Mouse (Mus musculus) cortical plate, adult 2 months (tissue): ENCODE measurements around the gene Shank2.

Experiments used
- CTCF ChIP-seq: fragments of 200-500 bp; IDR thresholded peaks from 2 replicates; pipeline ENCODE4 v1.5.1; 2011; ENCODE audit warnings: mild to moderate bottlenecking, control low read depth, low read length; ENCODE audit not compliant: insufficient read depth; ENCODE audit errors: extremely low read depth
- POLR2A ChIP-seq: fragments of 200-500 bp; IDR thresholded peaks from 2 replicates; pipeline ENCODE4 v1.6.1; 2011; ENCODE audit warnings: mild to moderate bottlenecking, low read length, control low read depth; ENCODE audit not compliant: insufficient read depth; ENCODE audit errors: extremely low read depth

- TF ChIP-seq CTCF (no peak), POLR2A (no peak)
Observed at GRCm38 (mm10) chr7:144198491-144198890, 196.8 kb downstream of the Shank2 start.
